ENCODE assay signal across 8 mouse cellular contexts in the genomic region with DNA sequence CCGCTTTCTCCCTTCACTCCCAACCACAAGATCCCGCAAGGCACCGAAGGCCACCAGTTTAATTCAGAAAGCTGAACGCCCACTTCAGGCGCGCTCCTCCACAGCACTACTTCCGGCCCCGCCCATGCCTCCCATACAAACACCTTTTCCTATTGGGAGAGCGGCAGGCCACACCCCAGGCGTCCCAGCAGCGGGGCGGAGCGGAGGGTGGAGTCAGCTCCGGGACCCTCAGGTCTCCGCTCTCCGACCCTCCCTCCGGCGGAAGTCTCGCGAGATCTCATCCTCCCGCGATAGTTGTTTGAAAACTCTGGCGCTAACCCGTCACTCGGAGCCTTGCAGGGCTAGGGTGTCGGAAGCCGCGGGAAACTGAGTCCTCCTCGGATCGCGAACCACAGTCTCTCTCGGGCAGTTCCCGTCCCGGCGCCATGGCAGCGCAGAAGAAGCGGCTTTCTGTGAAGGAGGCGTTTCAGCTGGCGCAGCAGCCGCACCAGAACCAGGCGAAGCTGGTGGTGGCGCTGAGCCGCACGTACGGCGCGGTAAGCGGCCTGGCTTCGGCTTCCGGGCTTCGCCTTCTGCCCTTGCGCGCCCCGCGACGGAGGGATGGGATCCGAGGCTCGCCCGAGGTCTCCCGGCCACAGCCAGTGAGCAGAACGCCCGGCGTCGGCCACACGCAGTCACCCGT. TPM values are rescaled to one million over a fixed set of nuclear protein-coding genes. Genes with fewer than 3 reads are reported as not detected.
DNase-seq lines count a peak whose midpoint lies in the region; ATAC-seq and TF ChIP-seq lines count a peak whose summit lies in the region.

A gene (plus strand): TSS at position 322 of the 682 bp plus-strand sequence.

- no peaks in the 10 kb centered on the region for H3K79me2 ChIP-seq in heart, adult 2 months (replicated peaks; ENCODE audit: control insufficient read depth, insufficient read depth, low read length)

- H3K36me3 ChIP-seq in embryonic facial prominence, embryonic 14.5 days (ENCODE audit: control insufficient read depth, insufficient read depth, low read length): peaks cover 9% of the 10 kb centered on the region; the same call in 1 of the 2 replicates
- peaks cover 3% of the 10 kb centered on the region; the same call in 1 of the 2 replicates for H3K36me3 ChIP-seq in heart, adult 2 months (ENCODE audit: control insufficient read depth, insufficient read depth, low read length)
- H3K36me3 ChIP-seq in limb, embryonic 13.5 days: no peaks in the 10 kb centered on the region
- no peaks in the 10 kb centered on the region for H3K36me3 ChIP-seq in midbrain, embryonic 16.5 days (ENCODE audit: control insufficient read depth, insufficient read depth, low read length)

- peak within 1 kb of the TSS; percentile 77 for H3K4me3 ChIP-seq in embryonic facial prominence, embryonic 14.5 days (ENCODE audit: low read depth, low read length)
- peak within 1 kb of the TSS; percentile 88 for H3K4me3 ChIP-seq in heart, adult 2 months
- H3K4me3 ChIP-seq in limb, embryonic 13.5 days: peak within 1 kb of the TSS; percentile 83
- peak within 1 kb of the TSS; percentile 81 for H3K4me3 ChIP-seq in midbrain, embryonic 16.5 days (ENCODE audit: low read depth, low read length)

- no peak for TF ChIP-seq EP300 in heart, adult 2 months (IDR thresholded peaks at IDR 0.05; ENCODE audit: insufficient read depth, low read depth, low read length)

- no peaks in the 10 kb centered on the region for H3K9me3 ChIP-seq in embryonic facial prominence, embryonic 14.5 days (ENCODE audit: control insufficient read depth, low read length)
- H3K9me3 ChIP-seq in limb, embryonic 13.5 days: no peaks in the 10 kb centered on the region
- no peaks in the 10 kb centered on the region for H3K9me3 ChIP-seq in midbrain, embryonic 16.5 days (replicated peaks; ENCODE audit: control insufficient read depth, low read length, poor library complexity, severe bottlenecking)

- peak; percentile 100 for ATAC-seq in embryonic facial prominence, embryonic 14.5 days (ENCODE audit: low read depth)
- peak; percentile 100 for ATAC-seq in limb, embryonic 13.5 days (ENCODE audit: low FRiP score, low read depth)
- peak; percentile 100 for ATAC-seq in midbrain, embryonic 16.5 days

- WGBS in embryonic facial prominence, embryonic 14.5 days: 1% methylated on average over 48 of the region's 66 CpGs
- under 1% methylated on average over 66 of the region's 66 CpGs for WGBS in heart, adult 2 months
- WGBS in limb, embryonic 13.5 days: under 1% methylated on average over 66 of the region's 66 CpGs
- under 1% methylated on average over 66 of the region's 66 CpGs for WGBS in midbrain, embryonic 16.5 days

- H3K4me1 ChIP-seq in embryonic facial prominence, embryonic 14.5 days (ENCODE audit: control insufficient read depth, insufficient read depth, low read length): peaks cover 3% of the 10 kb centered on the region; the same call in 1 of the 2 replicates
- peaks cover 3% of the 10 kb centered on the region for H3K4me1 ChIP-seq in heart, adult 2 months (ENCODE audit: control insufficient read depth, insufficient read depth, low read length)
- H3K4me1 ChIP-seq in limb, embryonic 13.5 days: peaks cover 13% of the 10 kb centered on the region
- H3K4me1 ChIP-seq in midbrain, embryonic 16.5 days (ENCODE audit: control insufficient read depth, insufficient read depth, low read length): peaks cover 12% of the 10 kb centered on the region

- peak; percentile 100 for DNase-seq in 3T3-L1 (ENCODE audit: low read depth, low spot score)
- DNase-seq in adrenal gland, postnatal 4 days (ENCODE audit: low spot score in 2 of 2): peak; percentile 98 to 99
- DNase-seq in embryonic facial prominence, embryonic 14.5 days (ENCODE audit: low spot score): peak; percentile 99
- peak; percentile 99 to 100 for DNase-seq in heart, adult 2 months
- peak; percentile 99 for DNase-seq in kidney, adult 8-10 months
- DNase-seq in spleen, postnatal 10 days (ENCODE audit: low spot score in 2 of 2): peak; percentile 100

- peak within 1 kb of the TSS; percentile 80 for H3K27ac ChIP-seq in embryonic facial prominence, embryonic 14.5 days (replicated peaks; ENCODE audit: low read depth, low read length)
- peak within 1 kb of the TSS; percentile 65 for H3K27ac ChIP-seq in heart, adult 2 months
- H3K27ac ChIP-seq in limb, embryonic 13.5 days: peak within 1 kb of the TSS; percentile 85
- peak within 1 kb of the TSS; percentile 75 for H3K27ac ChIP-seq in midbrain, embryonic 16.5 days (ENCODE audit: low read length)

- TF ChIP-seq POLR2A in heart, adult 2 months (IDR thresholded peaks at IDR 0.05; ENCODE audit: insufficient read depth, low read depth, low read length): peak; percentile 45; the same call in 1 of the 2 replicates

- H3K4me2 ChIP-seq in embryonic facial prominence, embryonic 14.5 days (ENCODE audit: low read depth, low read length): peak within 1 kb of the TSS; percentile 83
- peak within 1 kb of the TSS; percentile 85 for H3K4me2 ChIP-seq in limb, embryonic 13.5 days (replicated peaks)
- peak within 1 kb of the TSS; percentile 96 for H3K4me2 ChIP-seq in midbrain, embryonic 16.5 days (ENCODE audit: low read length)

- no peaks in the 10 kb centered on the region for H3K27me3 ChIP-seq in embryonic facial prominence, embryonic 14.5 days (replicated peaks; ENCODE audit: control insufficient read depth, insufficient read depth, low read length)
- H3K27me3 ChIP-seq in heart, adult 2 months (ENCODE audit: control insufficient read depth, insufficient read depth, low read length): no peaks in the 10 kb centered on the region
- no peaks in the 10 kb centered on the region for H3K27me3 ChIP-seq in limb, embryonic 13.5 days
- no peaks in the 10 kb centered on the region for H3K27me3 ChIP-seq in midbrain, embryonic 16.5 days (ENCODE audit: control insufficient read depth, insufficient read depth, low read depth, low read length)

- TF ChIP-seq CTCF in heart, adult 2 months (IDR thresholded peaks at IDR 0.05): no peak

- H3K9ac ChIP-seq in embryonic facial prominence, embryonic 14.5 days (ENCODE audit: low read depth, low read length): peak within 1 kb of the TSS; percentile 86
- H3K9ac ChIP-seq in heart, adult 2 months (ENCODE audit: low read depth, low read length): peak within 1 kb of the TSS; percentile 68
- peak within 1 kb of the TSS; percentile 84 for H3K9ac ChIP-seq in limb, embryonic 13.5 days
- peak within 1 kb of the TSS; percentile 75 for H3K9ac ChIP-seq in midbrain, embryonic 16.5 days (ENCODE audit: low read depth, low read length)

- intact Hi-C loops in heart, adult 2 months (cut with DNase I): loop anchor here (2.0 to 10.0 kb wide), 6 partner anchors 135 to 1445 kb away; a partner anchor contains a TSS

RNA-seq across cellular contexts. Expression of the gene that starts here (rescaled TPM):
- 10 to 100 TPM; 16.7 to 21.4 TPM for total RNA-seq in adrenal gland, postnatal 4 days (2021)
- 38.3 and 42.4 TPM in 2 replicates for polyA plus RNA-seq in embryonic facial prominence, embryonic 14.5 days (2014; fragmentation: Nextera tagmentation; extraction: Ambion mirVana)
- total RNA-seq in heart, adult 2 months (2021): under 1 TPM; 0.10 to 0.16 TPM
- polyA plus RNA-seq in heart, adult 2 months (2012; rRNA removed): 0.06 TPM in 2 replicates
- 48.2 and 49.7 TPM in 2 replicates for polyA plus RNA-seq in limb, embryonic 13.5 days (2015; fragmentation: Nextera tagmentation; extraction: Ambion mirVana)
- 5.0 and 6.6 TPM in 2 replicates for polyA plus RNA-seq in midbrain, embryonic 16.5 days (2015; fragmentation: Nextera tagmentation; extraction: Ambion mirVana)

Comparison
In these comparisons a context has a peak if more than half of its experiments do, and no peak if none do; other contexts are left out.
1. Peak in every context shown above with its lines: DNase-seq, ATAC-seq, H3K4me3 ChIP-seq and H3K27ac ChIP-seq.
2. RNA of the gene that starts here (total RNA-seq): 16.7 to 21.4 TPM in adrenal gland, postnatal 4 days; 0.10 to 0.16 TPM in heart, adult 2 months; every median in the first group is over 10 times any median in the second.
3. Peak in DNase-seq, H3K4me3 ChIP-seq, H3K27ac ChIP-seq and H3K9ac ChIP-seq in heart, adult 2 months; RNA of the gene not detected or under 1 TPM.